Mouse (Mus musculus): ENCODE results near the gene Mybl2.

DNA sequence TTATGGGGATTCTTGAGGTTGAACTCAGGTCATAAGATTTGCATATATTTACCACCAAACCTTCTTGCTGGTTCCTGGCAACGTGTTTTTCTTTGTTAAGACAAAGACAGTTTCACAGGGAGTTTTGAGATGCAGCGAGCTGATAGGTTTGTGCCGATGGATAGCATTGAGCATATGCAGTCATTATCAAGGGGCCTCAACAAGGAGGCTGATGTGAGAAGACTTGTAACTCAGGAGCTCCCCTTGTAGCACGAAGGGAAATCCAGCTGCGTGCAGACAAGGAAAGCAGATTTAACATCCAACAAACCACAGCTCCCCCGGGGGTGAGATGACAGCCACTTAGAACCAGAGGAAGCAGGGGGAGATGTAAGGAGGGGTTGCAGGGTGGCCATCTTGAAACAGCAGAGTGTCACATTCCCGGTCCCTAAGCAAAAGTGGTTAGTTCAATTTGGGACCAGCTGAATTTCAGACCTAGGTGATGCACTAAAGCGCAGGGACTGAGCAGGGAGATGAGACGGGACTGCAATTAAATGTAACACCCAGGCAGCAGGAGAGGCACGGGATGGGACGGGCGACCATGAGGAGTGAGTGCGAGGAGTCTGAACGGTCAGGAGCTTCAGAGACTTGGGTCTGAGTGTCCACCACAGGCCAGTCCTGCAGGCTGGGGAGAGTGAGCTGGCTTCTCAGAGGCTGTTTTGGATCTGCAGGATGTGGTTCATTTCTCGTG is 66.3 kb downstream of the Mybl2 start:
- TF ChIP-seq EP300 (optimal IDR thresholded peaks at IDR 0.05) (no peak), CTCF (IDR thresholded peaks at IDR 0.05; ENCODE audit: low read depth) (no peak)
